Mouse (Mus musculus) erythroblast, embryonic 14.5 days (primary cell): ENCODE measurements around the gene Flrt1. TPM values are rescaled to one million over a fixed set of nuclear protein-coding genes. Genes with fewer than 3 reads are reported as not detected.
A peak's percentile ranks its signal among the peaks of the same experiment; 100 is the strongest.

Source experiments
- H3K27me3 ChIP-seq: 2 replicates; pipeline ENCODE4 v1.6.1; 2012; ENCODE audit warnings: inconsistent platforms; ENCODE audit not compliant: control insufficient read depth
- H3K36me3 ChIP-seq: 2 replicates; pipeline ENCODE4 v1.6.1; 2012; ENCODE audit warnings: mild to moderate bottlenecking, inconsistent platforms; ENCODE audit not compliant: control insufficient read depth
- H3K4me1 ChIP-seq: 2 replicates; pipeline ENCODE4 v1.6.1; 2012; ENCODE audit warnings: inconsistent platforms; ENCODE audit not compliant: control insufficient read depth
- H3K4me3 ChIP-seq: replicated peaks from 2 replicates; pipeline ENCODE3; 2012; ENCODE audit warnings: moderate library complexity, mild to moderate bottlenecking, inconsistent platforms
- H3K9me3 ChIP-seq: 2 replicates; pipeline ENCODE4 v1.6.1; 2012; ENCODE audit warnings: low read length, inconsistent platforms, mixed read lengths; ENCODE audit not compliant: control insufficient read depth
- GATA1 ChIP-seq: IDR thresholded peaks from 2 replicates; pipeline ENCODE4 v1.6.1; 2012; ENCODE audit warnings: low read length, inconsistent platforms, mixed read lengths
- TAL1 ChIP-seq: IDR thresholded peaks from 3 replicates; pipeline ENCODE4 v1.6.1; 2012; ENCODE audit warnings: low read length, inconsistent platforms, mixed read lengths
- polyA plus RNA-seq: library from polyadenylated mRNA; stranded (reverse); fragments of >175 nt; gene quantifications from 2 replicates; pipeline ENCODE4 v1.2.3, GENCODE M21; 2012

Flrt1 gene
- polyA plus RNA-seq, 1 experiment = not detected

GRCm38 (mm10) chr19:7144458-7144857, 38.9 kb upstream of the Flrt1 start:
- H3K4me3 ChIP-seq = no peak overlapping the region
- peaks cover 19% of the 10 kb centered on the region for H3K4me1 ChIP-seq
- H3K36me3 ChIP-seq = no peaks in the 10 kb centered on the region
- TF ChIP-seq GATA1 = no peak
- TF ChIP-seq TAL1 = no peak
- peaks cover 72% of the 10 kb centered on the region for H3K27me3 ChIP-seq
- H3K9me3 ChIP-seq = no peaks in the 10 kb centered on the region

- Histone ChIP-seq H3K4me1 (peaks cover 19% of the 10 kb centered on the region), H3K36me3 (no peaks in the 10 kb centered on the region), H3K9me3 (no peaks in the 10 kb centered on the region), H3K27me3 (peaks cover 67% of the 10 kb centered on the region), H3K4me3 (peak overlapping the region; percentile 48)
- TF ChIP-seq GATA1 (no peak), TAL1 (no peak)
Measured at GRCm38 (mm10) chr19:7143854-7144253, 38.3 kb upstream of the Flrt1 start.

- TF ChIP-seq GATA1 = no peak
- TF ChIP-seq TAL1 = no peak
- Histone ChIP-seq H3K9me3 (no peaks in the 10 kb centered on the region), H3K36me3 (no peaks in the 10 kb centered on the region), H3K27me3 (peaks cover 63% of the 10 kb centered on the region), H3K4me3 (no peak overlapping the region), H3K4me1 (peaks cover 19% of the 10 kb centered on the region)
Measured at GRCm38 (mm10) chr19:7142207-7142915, 36.8 kb upstream of the Flrt1 start.

- Histone ChIP-seq H3K36me3 (no peaks in the 10 kb centered on the region), H3K9me3 (no peaks in the 10 kb centered on the region), H3K4me1 (peaks cover 20% of the 10 kb centered on the region), H3K4me3 (no peak overlapping the region), H3K27me3 (peaks cover 63% of the 10 kb centered on the region)
- TF ChIP-seq GATA1 (no peak), TAL1 (no peak)
Measured at GRCm38 (mm10) chr19:7140856-7141421, 35.4 kb upstream of the Flrt1 start.

- Histone ChIP-seq H3K36me3 (no peaks in the 10 kb centered on the region), H3K27me3 (peaks cover 63% of the 10 kb centered on the region), H3K4me3 (no peak overlapping the region), H3K9me3 (no peaks in the 10 kb centered on the region), H3K4me1 (peaks cover 17% of the 10 kb centered on the region)
- TF ChIP-seq TAL1 (no peak), GATA1 (no peak)
Measured at GRCm38 (mm10) chr19:7140373-7140772, 34.8 kb upstream of the Flrt1 start.

- Histone ChIP-seq H3K9me3 (no peaks in the 10 kb centered on the region), H3K27me3 (peaks cover 62% of the 10 kb centered on the region), H3K4me1 (peaks cover 14% of the 10 kb centered on the region), H3K4me3 (no peak overlapping the region), H3K36me3 (no peaks in the 10 kb centered on the region)
- TF ChIP-seq GATA1 (no peak), TAL1 (no peak)
Measured at GRCm38 (mm10) chr19:7139321-7139720, 33.8 kb upstream of the Flrt1 start.

- TF ChIP-seq TAL1 (no peak), GATA1 (no peak)
- H3K27me3 ChIP-seq = peaks cover 55% of the 10 kb centered on the region
Measured at GRCm38 (mm10) chr19:7138327-7138726, 32.8 kb upstream of the Flrt1 start.

GRCm38 (mm10) chr19:7136714-7137498, 31.4 kb upstream of the Flrt1 start:
- Histone ChIP-seq H3K4me1 (peaks cover 3% of the 10 kb centered on the region), H3K4me3 (no peak overlapping the region), H3K27me3 (peaks cover 44% of the 10 kb centered on the region), H3K36me3 (no peaks in the 10 kb centered on the region), H3K9me3 (no peaks in the 10 kb centered on the region)
- TF ChIP-seq TAL1 (no peak), GATA1 (no peak)

More at GRCm38 (mm10) chr19:7138327-7138726, 32.8 kb upstream of the Flrt1 start:
- Histone ChIP-seq H3K4me1 (peaks cover 4% of the 10 kb centered on the region), H3K36me3 (no peaks in the 10 kb centered on the region), H3K4me3 (no peak overlapping the region), H3K9me3 (no peaks in the 10 kb centered on the region)

GRCm38 (mm10) chr19:7136016-7136415, 30.5 kb upstream of the Flrt1 start:
- H3K27me3 ChIP-seq = peaks cover 41% of the 10 kb centered on the region
- no peaks in the 10 kb centered on the region for H3K9me3 ChIP-seq
- H3K4me1 ChIP-seq = peaks cover 3% of the 10 kb centered on the region
- H3K36me3 ChIP-seq = no peaks in the 10 kb centered on the region
- no peak for TF ChIP-seq TAL1
- TF ChIP-seq GATA1 = no peak
- no peak overlapping the region for H3K4me3 ChIP-seq
